Mouse (Mus musculus): ENCODE results near the gene Ctnna2. TPM values are rescaled to one million over a fixed set of nuclear protein-coding genes. Genes with fewer than 3 reads are reported as not detected.

Ctnna2 gene
- 100 to 1,000 TPM; 136 to 140 TPM for total RNA-seq (2021)
- long read RNA-seq, experiment 1, partial matches to known transcripts: 4 of 11 reads
- long read RNA-seq, experiment 1, other reads (novel, unspliced or antisense): 6 of 11 reads
- long read RNA-seq, experiment 2, partial matches to known transcripts: 2 of 10 reads
- long read RNA-seq, experiment 2, other reads (novel, unspliced or antisense): 8 of 10 reads

DNA sequence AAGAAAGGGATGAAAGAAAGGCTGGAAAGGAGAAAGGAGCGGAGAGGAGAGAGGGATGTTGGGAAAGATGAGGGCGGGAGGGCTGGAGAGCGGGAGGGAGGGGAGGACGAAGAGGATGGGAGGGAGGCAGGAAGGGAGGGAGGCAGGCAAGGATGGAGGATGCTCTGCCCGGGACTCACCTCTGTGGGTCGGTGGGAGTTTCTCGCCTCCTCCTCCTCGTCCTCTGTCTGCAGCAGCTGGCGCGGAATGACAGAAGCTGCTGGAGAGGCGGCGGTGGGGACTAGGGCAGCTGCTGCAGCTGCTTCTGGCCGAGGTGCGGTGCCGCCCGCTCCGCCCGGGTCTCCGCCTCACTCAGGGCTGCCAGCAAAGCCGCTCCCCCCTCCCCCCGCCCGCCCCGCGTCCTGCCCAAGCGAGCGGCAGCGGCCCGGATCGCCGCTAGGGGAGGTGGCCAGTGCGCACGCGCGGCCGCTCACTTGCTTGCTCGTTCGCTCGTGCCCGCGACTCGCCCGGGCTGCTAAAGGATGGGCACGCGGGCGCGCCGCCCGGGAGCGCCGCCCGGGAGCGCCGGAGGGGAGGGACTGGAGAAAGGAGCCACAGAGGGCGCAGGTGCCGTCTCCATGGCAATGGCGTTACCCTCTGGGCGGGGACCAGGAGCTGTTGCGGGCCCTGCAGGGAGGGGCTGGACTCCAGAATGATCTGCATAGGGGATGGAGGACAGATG, at the start of gene Ctnna2:
Gene Ctnna2, minus strand, starts transcription at position 459 of the 721 bp plus-strand sequence.
- peak; percentile 95 to 97 for DNase-seq (ENCODE audit: low spot score in 2 of 2)
- intact Hi-C loops (cut with DNase I): loop anchor here (5.0 to 10.0 kb wide), 4 partner anchors 115 to 348 kb away; no protein-coding TSS in a partner anchor

DNA sequence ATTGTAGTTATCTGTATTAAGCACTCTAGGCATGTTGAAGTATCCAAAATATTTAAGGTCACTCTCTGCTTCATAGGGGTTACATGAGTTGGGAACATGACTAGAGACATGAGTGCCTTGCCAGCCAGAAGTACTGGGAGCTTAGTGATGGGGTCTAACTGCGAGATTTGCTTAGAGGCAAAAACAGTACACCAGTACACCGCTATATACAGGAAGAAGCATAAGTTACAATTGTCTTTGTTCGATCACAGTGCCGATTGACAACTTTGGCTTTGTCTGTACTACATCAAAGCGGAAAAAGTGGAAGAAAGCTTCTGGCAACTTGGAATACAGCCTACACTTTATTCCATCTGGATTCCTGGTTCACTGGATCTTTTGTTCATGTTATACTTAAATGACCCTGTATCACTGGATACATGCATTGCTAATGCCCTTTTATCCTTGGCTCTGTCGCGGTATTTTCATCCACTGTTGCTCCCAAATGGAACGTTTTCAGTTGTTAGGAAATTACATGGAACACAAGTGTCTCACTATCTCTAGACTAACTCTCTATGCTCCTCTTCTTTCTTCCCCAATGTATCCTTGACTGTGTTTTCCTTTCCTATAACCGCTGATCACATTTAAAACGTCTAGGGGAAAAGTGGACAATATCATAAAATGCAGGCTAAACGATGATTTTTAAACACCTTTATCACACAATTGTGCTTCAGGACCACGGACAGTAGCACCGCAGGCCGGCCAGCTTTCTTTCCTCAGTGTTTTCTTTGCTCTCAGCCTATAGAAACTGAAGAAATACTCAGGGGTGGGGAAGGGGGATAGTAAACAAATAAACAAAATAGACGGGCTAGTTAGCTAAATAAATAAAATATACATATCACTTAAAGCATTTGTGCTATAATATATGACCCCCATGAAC, 896 bp upstream of the Ctnna2 start:
- intact Hi-C loops (cut with DNase I): no loop called here
- DNase-seq (ENCODE audit: low spot score in 2 of 2): no peak

DNA sequence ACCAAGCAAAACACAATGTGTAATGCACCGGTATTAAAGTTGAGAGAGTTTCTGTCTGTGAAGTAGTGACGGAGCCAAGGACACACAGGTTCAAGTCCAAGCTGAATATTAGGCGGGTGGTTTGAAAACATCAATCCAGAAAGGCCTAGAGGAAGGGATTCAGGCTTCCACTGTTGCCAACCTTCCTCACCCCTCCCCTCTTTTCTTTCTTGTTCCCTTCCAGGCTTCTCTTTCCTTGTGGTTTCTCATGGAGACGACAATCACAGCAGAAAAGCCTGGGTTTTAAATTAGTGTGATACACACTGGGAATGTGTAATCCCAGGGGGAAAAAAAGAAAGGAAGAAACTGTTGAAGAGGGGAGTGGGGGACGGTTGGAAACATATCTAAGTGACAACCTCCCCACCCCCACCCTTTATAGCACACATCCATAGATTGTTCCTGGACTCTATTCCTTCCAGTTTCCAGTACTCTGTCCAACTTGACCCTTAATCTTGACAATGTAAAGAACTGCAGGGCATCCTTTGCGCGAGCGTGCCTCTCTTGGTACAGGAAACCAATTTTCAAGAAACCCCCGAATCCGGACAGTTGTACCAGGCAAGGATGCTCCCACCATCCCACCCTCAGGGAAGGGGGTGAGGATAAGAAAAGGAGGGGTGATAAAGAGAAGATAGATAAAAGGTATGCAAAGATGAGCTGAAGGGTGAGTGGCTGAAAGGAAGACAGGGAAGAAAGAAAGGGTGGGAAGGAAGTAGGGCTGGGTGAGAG, 841 bp downstream of the Ctnna2 start:
- DNase-seq (ENCODE audit: low spot score in 2 of 2): no peak
- intact Hi-C loops (cut with DNase I): loop anchor here (5.0 to 10.0 kb wide), 4 partner anchors 114 to 349 kb away; no protein-coding TSS in a partner anchor

DNA sequence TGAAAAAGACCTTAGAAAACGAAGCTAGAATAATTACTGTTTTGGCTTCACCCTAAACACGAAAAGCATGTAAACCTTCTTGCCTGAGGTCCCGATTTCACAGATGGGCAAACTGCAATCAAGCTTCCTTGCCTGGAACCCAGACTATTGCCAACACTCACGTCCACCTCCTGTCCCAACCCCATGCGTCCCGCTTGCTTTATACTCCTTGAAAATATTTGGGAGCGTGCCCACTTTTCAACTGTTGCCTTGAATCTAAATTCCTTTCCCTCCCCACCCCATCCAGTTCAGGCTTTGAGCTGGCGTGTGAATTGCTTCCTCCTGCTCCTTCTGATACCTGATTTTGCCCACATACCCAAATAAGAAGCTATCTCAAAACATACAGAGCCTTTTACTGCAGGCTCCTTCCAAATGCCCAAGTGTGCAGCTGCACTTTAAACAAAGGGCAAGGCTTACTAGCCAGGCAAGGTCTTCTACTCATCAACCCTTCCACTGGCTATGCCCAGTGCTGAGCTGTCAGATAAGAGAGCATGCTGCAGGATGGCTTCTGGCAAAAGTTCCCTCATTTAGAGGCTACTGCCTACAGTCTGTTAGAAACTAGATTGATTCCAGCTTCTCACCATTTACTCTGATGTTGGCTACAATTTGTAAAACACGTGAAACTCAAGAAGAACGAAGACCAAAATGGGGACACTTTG, 8.8 kb downstream of the Ctnna2 start:
- no peak for DNase-seq (ENCODE audit: low spot score in 2 of 2)
- intact Hi-C loops (cut with DNase I): loop anchor here (10.0 kb wide), 2 partner anchors 106 to 316 kb away; no protein-coding TSS in a partner anchor

- DNase-seq (ENCODE audit: low spot score in 2 of 2): no peak
- intact Hi-C loops (cut with DNase I): loop anchor here (10.0 kb wide), 2 partner anchors 105 to 315 kb away; no protein-coding TSS in a partner anchor
Measured at GRCm38 (mm10) chr6:77969774-77970173, 9.7 kb downstream of the Ctnna2 start.

GRCm38 (mm10) chr6:77962011-77962410, 17.5 kb downstream of the Ctnna2 start:
- intact Hi-C loops (cut with DNase I): no loop called here
- no peak for DNase-seq (ENCODE audit: low spot score in 2 of 2)

GRCm38 (mm10) chr6:77951276-77951675, 28.2 kb downstream of the Ctnna2 start:
- DNase-seq (ENCODE audit: low spot score in 2 of 2): no peak
- intact Hi-C loops (cut with DNase I): no loop called here

- intact Hi-C loops (cut with DNase I): no loop called here
Measured at GRCm38 (mm10) chr6:77950690-77951089, 28.8 kb downstream of the Ctnna2 start.

DNA sequence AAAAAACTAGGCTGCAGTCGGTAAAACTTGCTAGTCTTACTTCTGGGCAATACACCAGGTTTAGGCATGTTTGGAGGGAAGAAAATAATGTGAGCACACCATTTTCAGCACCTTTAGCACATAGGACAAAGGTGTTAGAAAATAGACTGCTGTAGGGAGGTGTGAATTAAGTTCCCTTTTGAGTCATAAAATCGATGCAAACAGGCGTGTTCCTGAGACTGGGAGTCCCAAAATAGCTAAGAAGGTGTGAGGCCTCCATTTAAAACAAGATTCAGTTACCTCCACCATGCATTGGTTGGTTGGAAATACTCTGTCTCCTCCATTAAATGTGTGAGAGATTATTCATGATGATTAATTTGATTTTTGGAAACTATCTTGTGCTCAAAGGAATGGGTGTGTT, 50.1 kb downstream of the Ctnna2 start:
- peak in 1 of 2 experiments; percentile 5 for DNase-seq (ENCODE audit: low spot score in 2 of 2)

More at GRCm38 (mm10) chr6:77950690-77951089, 28.8 kb downstream of the Ctnna2 start:
- DNase-seq (ENCODE audit: low spot score in 2 of 2): no peak

DNA sequence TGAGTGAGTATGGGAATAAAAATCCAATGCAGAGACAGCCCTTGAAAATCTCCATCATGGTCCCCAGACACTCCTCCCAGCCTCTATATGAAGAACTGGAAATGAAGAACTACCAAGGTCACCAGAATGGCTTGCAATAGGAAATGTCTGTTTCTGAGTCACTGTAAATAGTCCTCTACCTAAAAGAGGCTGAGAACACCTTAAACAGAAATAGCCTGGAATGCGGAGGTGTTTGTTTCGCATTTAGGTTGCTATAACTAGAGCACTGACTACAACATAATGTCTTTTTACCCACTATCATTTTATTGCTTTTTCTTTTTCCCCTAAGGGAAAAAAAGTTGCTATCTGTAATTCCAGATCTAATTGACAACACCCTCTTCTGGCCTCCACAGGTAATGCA, 106.3 kb downstream of the Ctnna2 start:
- intact Hi-C loops (cut with DNase I): no loop called here
- DNase-seq (ENCODE audit: low spot score in 2 of 2): no peak

More for the DNA sequence above, 50.1 kb downstream of the Ctnna2 start:
- intact Hi-C loops (cut with DNase I): no loop called here

DNA sequence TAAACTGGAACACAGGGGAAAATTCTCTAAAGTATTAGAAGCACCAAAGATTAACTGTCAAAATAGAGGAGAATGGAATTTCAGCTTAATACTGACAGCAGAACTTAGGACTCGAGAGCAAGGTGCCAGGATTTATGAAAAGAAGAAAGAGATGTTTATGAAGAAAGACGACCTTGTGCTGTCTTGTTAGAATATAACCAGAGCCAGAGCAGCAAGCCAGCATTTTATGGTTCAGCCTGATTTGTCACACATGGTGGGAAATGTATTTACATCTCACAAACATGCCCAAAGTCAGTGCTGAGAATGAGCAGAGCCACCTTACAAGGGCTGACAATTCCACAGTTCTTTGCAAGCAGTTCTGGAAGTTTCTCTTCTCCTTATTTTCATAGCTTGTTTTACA, 110.2 kb downstream of the Ctnna2 start:
- intact Hi-C loops (cut with DNase I): loop anchor here (10.0 kb wide), 1 partner anchor 105 kb away; the partner anchor contains the start of gene Ctnna2
- DNase-seq (ENCODE audit: low spot score in 2 of 2): no peak

- DNase-seq (ENCODE audit: low spot score in 2 of 2): no peak
- intact Hi-C loops (cut with DNase I): loop anchor here (10.0 kb wide), 1 partner anchor 107 kb away; the partner anchor contains the start of gene Ctnna2
Measured at GRCm38 (mm10) chr6:77868119-77868518, 111.4 kb downstream of the Ctnna2 start.

DNA sequence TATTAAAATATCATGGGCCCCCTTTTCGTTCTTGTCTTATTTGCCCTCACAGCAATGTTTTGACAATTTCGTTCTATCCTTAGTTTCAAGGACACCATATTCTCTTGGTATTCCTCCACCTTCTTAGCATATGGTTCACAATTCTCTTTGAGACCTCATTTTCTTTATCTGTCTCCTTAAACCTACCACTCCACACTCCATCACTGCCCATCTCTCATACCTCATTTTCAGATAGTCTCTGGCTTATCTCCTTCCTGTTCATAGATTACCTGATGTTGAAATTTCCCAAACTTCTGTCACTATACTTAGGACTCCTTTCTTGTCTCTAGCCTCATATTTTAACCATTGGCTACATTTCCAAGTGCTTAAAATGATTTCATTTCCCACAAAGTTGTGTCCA, 116.1 kb downstream of the Ctnna2 start:
- intact Hi-C loops (cut with DNase I): loop anchor here (10.0 kb wide), 1 partner anchor 111 kb away; the partner anchor contains the start of gene Ctnna2
- no peak for DNase-seq (ENCODE audit: low spot score in 2 of 2)

GRCm38 (mm10) chr6:77862781-77863180, 116.7 kb downstream of the Ctnna2 start:
- peak; percentile 68 to 87 for DNase-seq (ENCODE audit: low spot score in 2 of 2)
- intact Hi-C loops (cut with DNase I): loop anchor here (10.0 kb wide), 1 partner anchor 112 kb away; the partner anchor contains the start of gene Ctnna2

DNA sequence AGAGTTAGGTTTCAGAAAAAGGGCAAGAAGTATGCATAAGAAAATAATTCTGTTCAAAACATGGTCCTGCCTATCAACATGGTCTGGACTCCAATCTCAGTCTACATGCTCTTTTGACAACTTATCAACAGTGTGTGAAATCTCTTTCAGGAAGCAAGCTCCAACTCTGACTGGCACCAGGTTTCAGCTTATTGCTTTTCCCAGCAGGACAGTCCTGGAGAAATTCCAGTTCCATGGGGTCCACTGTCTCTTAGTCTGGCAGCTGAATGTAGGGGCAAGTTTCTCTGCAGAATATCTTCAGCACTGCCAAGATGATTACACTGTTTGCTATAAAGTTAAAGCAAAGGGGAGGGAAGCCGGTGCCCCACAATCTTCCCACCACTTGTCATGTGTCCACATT, 130.1 kb downstream of the Ctnna2 start:
- DNase-seq (ENCODE audit: low spot score in 2 of 2): no peak
- intact Hi-C loops (cut with DNase I): no loop called here

DNA sequence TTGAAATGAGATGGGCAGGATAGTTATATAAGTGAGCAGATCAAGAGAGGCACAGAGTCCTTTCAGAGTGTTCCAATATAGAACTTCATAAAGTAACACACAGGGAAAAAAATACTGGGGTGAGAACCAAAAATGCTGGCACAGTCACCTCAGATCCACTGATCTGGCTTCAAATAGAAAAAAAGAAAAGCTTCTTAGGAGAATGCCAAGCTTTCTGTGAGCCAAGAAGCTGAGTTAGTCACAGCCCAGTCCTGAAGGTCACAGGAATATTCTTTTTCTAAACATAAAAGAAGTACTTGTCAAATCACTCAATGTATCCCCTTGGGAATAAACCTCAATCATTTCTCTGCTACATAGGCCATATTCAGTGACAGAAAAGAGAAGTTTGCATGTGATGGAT, 130.7 kb downstream of the Ctnna2 start:
- intact Hi-C loops (cut with DNase I): no loop called here
- no peak for DNase-seq (ENCODE audit: low spot score in 2 of 2)

DNA sequence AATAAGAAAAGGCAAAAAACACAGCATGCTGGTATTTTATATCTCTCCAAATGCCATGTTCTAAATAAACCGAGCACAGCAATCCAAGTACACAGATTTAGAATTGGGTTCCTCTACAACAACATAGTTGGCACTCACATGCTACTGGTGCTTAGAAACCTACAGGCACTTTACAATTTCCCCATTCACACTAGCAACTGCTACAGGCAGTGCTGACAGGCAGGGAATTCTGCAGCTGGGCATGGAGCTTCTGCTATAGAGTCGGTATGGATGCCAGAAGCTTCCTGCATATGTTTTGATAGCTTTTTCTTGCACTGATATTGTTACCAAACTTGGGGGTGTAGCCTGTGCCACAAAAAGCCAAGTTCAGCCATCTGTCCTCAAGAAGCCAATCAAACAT, 131.8 kb downstream of the Ctnna2 start:
- intact Hi-C loops (cut with DNase I): no loop called here
- peak; percentile 49 to 77 for DNase-seq (ENCODE audit: low spot score in 2 of 2)

- intact Hi-C loops (cut with DNase I): loop anchor here (10.0 kb wide), 1 partner anchor 184 kb away; no protein-coding TSS in a partner anchor
- DNase-seq (ENCODE audit: low spot score in 2 of 2): no peak
Measured at GRCm38 (mm10) chr6:77839076-77839475, 140.4 kb downstream of the Ctnna2 start.

All from left cerebral cortex, postnatal 14 days (tissue).